Mouse (Mus musculus) spleen, adult 18-20 months (tissue): ENCODE measurements around the gene Rnf213.

ENCODE experiments used
- DNase-seq, 2 experiments: peaks; one replicate each; pipeline ENCODE4 v3.0.0; 2022; ENCODE audit warnings: mixed read lengths in 2 of 2

The Rnf213 gene

GRCm38 (mm10) chr11:119438776-119439175 is 45.9 kb downstream of the Rnf213 start:
- no peak for DNase-seq

DNA sequence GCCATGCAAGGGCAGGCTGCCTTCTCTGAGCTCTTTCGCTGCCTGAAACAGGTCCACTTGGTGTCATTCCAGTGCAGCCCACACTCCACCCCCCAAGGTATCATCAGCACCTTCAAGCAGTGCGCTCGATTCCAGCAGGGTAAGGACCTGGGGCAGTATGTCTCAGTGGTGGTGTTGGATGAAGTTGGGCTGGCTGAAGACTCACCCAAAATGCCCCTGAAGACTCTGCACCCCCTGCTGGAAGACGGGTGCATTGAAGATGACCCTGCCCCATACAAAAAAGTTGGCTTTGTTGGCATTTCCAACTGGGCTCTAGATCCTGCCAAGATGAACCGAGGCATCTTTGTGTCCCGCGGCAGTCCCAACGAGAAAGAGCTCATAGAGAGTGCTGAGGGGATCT is 49.3 kb downstream of the Rnf213 start:
- DNase-seq = no peak

DNA sequence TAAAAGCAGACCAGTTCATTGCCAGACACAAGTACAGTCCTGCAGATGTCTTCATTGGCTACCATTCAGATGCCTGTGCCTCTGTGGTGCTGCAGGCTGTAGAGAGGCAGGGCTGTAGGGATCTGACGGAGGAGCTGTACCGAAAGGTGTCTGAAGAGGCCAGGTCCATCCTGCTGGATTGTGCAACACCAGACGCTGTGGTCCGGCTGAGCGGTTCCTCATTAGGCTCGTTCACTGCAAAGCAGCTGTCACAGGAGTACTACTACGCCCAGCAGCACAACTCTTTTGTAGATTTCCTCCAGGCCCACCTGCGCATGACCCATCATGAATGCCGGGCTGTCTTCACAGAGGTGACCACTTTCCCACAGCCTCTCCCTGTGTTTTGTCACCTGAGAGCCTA is 50.5 kb downstream of the Rnf213 start:
- no peak for DNase-seq

GRCm38 (mm10) chr11:119456097-119456496 is 63.2 kb downstream of the Rnf213 start:
- DNase-seq = no peak

DNA sequence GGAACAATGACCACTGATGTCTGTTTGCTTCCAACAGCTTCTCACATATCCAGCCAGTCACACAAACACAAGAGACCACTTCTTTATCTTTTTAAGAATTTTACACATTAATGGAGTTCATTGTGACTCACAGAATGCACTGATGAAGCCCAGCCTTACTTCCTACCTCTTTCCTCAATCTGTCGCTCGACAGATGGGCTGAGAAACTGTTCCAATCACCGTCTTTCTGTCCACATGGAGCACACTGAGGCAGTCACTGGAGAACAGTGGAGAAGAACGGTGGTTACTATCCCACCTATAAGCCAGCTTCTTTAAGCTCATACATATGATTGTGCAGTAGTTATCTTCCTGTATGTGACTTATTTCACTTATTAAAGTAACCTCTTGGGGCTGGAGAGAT is 85.0 kb downstream of the Rnf213 start:
- DNase-seq = no peak

DNA sequence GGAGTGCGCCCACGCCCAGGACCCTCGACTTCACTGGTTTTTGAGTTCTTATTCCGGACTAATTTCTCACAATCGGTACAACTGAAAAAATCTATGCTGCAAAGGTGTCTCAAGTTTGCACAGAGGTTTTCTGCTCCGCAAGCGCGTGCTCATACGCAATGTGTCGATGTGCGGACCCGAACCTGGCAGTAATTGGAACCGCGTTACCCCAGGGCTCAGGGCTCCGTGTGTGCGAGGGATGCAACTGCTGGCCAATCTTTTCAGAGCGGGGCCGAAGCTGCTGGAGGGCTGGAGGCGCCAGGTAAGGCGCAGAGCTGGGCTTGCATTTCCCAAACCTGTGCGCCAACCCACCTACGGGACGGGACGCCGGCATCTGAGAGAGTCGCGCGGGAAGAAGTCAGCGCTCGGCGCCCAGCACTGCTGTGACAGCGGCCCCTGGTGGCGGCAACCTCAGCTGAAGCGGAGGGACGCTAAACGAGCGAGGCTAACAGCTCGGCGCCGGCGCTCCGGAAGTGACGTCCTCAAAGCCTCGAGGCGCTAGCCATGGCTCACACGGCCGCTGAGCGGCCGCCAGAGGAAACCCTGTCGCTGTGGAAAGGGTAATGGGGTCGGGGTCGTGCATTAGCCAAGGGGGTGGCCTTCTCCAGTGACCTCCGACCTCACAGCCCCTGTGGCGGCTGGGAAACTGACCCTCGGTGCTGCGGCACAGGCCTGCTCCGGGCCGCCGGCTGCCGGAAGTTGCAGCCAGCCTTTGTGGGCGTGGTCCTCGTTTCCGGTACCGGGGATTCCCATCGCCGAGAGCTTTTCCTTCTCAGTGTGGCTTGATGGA is 98.2 kb downstream of the Rnf213 start, which contains the start of gene Endov:
Endov (plus strand) TSS at position 487 of the 829 bp plus-strand sequence.
- peak; percentile 94 to 99 for DNase-seq

- DNase-seq = no peak
These were observed 98.8 kb downstream of the Rnf213 start for GRCm38 (mm10) chr11:119491690-119492087.

DNA sequence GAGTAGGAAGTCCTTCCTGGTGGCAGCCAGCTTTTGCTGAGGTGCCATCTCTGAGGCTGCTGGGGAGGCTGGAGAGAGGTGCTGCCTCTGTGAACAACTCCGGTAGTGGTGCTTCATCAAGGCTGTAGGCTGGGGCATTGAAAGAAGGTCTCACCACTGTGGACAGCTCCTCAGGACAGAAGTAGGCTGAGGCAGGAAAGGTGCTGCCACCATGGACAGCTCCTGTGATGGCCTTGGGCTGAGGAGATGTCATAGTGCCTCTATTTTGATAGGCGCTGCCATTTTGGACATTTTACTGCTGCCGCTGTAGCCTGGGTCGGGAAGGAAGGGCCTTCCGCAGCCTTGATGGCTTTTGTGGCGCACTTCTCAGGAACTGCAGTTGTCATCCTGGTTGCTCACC is 99.9 kb downstream of the Rnf213 start:
- no peak for DNase-seq

GRCm38 (mm10) chr11:119493516-119493915 is 100.6 kb downstream of the Rnf213 start:
- DNase-seq = no peak

- no peak for DNase-seq
These were observed 103.2 kb downstream of the Rnf213 start for GRCm38 (mm10) chr11:119496147-119496546.

GRCm38 (mm10) chr11:119497451-119497850 is 104.6 kb downstream of the Rnf213 start:
- no peak for DNase-seq

- DNase-seq = no peak
These were observed 106.4 kb downstream of the Rnf213 start for GRCm38 (mm10) chr11:119499297-119499696.

- DNase-seq = no peak
These were observed 107.1 kb downstream of the Rnf213 start for GRCm38 (mm10) chr11:119500011-119500410.

DNA sequence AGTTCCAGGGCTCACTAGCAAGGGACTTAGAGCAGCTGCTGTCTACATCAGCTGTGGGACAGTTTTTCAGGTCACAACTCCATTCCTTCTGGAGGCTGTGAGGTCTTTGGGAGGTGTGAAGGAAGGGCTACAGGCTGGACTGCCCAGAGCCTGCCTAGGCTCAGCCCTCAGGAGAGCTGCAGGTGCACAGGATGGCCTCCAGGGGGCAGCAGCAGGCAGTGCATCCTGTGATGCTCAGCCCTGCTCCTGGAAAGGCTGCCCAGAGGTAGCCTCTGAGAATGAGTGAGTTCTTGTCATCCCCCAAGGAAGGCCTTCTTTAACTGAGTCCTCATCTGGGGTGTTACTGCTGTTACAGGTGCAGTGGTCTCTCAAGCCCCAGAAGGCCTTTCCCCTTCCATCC is 110.8 kb downstream of the Rnf213 start:
- peak; percentile 25 to 64 for DNase-seq

GRCm38 (mm10) chr11:119506386-119506785 is 113.5 kb downstream of the Rnf213 start:
- no peak for DNase-seq

DNA sequence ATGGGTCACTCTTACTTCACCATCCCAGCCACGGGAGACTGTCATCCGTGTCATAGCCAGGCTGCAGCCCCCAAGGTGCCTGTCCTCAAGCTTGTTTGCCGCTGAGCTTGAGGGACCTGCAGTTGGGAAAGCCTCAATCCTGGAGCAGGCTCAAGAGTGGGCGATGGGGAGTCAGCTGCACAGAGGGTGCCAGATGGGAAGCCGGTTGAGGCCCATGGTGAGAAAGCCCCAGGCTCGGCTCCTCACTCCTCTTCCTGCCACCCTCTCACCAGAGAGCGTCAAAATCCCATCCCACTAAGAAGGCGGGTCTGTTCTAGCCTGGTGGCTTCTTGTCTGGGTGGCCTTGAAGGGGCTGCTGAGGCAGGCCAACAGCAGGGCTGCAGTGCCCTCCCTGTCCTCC is 114.9 kb downstream of the Rnf213 start:
- no peak for DNase-seq

DNA sequence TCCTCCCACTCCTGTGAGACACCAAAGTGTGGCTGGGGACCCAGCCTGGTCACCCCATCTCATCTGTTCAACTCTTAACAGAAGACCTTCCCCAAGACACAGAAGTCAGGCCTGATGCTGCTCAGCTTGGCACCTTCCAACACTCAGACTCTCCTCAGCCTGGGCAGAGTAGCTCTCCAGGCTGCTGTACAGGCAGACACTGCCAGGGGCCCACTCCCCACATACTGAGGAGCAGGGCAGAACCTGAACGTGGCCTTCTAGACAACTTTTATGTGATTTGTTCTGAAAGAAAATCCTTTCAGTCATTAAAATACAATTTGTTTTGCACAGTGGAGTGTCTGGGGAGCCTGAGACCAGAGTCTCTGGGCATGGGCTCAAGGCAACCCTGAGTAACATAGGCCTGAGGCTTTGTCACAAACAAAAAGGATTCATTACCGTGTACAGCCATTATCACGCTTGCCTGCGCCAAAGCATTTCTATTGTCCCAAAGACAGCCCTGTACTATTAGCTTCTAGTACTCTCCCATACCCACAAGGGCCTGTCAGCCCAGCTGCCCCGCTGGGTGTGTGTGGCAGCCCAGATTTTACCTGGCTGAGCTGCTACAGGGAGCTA is 116.4 kb downstream of the Rnf213 start:
- no peak for DNase-seq

GRCm38 (mm10) chr11:119513038-119513659 is 120.2 kb downstream of the Rnf213 start:
- DNase-seq = no peak

GRCm38 (mm10) chr11:119514108-119514860 is 121.4 kb downstream of the Rnf213 start:
- DNase-seq = no peak

GRCm38 (mm10) chr11:119514967-119515636 is 122.2 kb downstream of the Rnf213 start:
- DNase-seq = no peak

- no peak for DNase-seq
These were observed 123.2 kb downstream of the Rnf213 start for GRCm38 (mm10) chr11:119515823-119516676.
